Mouse (Mus musculus) liver, embryonic 13.5 days (tissue): ENCODE data around the gene 4930453N24Rik. TPM values are rescaled to one million over a fixed set of nuclear protein-coding genes. Genes with fewer than 3 reads are reported as not detected.

Source experiments
- ATAC-seq: fragments of 200-750 bp; cut with Nextera tagmentation; 2 replicates; pipeline ENCODE4 v1.8.0; 2017; ENCODE audit warnings: low read depth, mild to moderate bottlenecking, moderate number of reproducible peaks, moderate library complexity
- DNase-seq: peaks from one replicate; pipeline ENCODE4 v3.0.0; 2022
- H3K27ac ChIP-seq: fragments of 300-500 bp; sonication (generic); 2 replicates; pipeline ENCODE4 v1.5.1; 2015; ENCODE audit warnings: moderate library complexity, mild to moderate bottlenecking, inconsistent platforms
- H3K27me3 ChIP-seq: fragments of 300-500 bp; sonication (generic); 2 replicates; pipeline ENCODE4 v1.6.1; 2015; ENCODE audit warnings: mild to moderate bottlenecking, inconsistent platforms
- H3K36me3 ChIP-seq: fragments of 300-500 bp; sonication (generic); 2 replicates; pipeline ENCODE4 v1.6.1; 2015; ENCODE audit warnings: mild to moderate bottlenecking, inconsistent platforms
- H3K4me1 ChIP-seq: fragments of 300-500 bp; sonication (generic); replicated peaks from 2 replicates; pipeline ENCODE4 v1.6.1; 2015; ENCODE audit warnings: inconsistent platforms
- H3K4me2 ChIP-seq: fragments of 300-500 bp; sonication (generic); 2 replicates; pipeline ENCODE4 v1.6.1; 2015; ENCODE audit warnings: inconsistent platforms, mild to moderate bottlenecking, moderate library complexity
- H3K4me3 ChIP-seq: fragments of 300-500 bp; sonication (generic); replicated peaks from 2 replicates; pipeline ENCODE4 v1.5.1; 2015; ENCODE audit warnings: mild to moderate bottlenecking, inconsistent platforms
- H3K9ac ChIP-seq: fragments of 300-500 bp; sonication (generic); 2 replicates; pipeline ENCODE4 v1.6.1; 2015; ENCODE audit warnings: mild to moderate bottlenecking, inconsistent platforms
- H3K9me3 ChIP-seq: fragments of 300-500 bp; sonication (generic); replicated peaks from 2 replicates; pipeline ENCODE4 v1.6.1; 2016; ENCODE audit warnings: inconsistent platforms
- WGBS: fragments of 180-500 bp; shearing (Covaris S2); methylation state at CpG from one replicate; pipeline ENCODE4 v1.1.7; 2015; ENCODE audit not compliant: insufficient replicate concordance; 5-methylcytosine and 5-hydroxymethylcytosine counted together
- polyA plus RNA-seq: library from polyadenylated mRNA; unstranded; fragments of >200 nt; fragmentation: Nextera tagmentation; extraction: Ambion mirVana; gene quantifications from 2 replicates; pipeline ENCODE4 v1.2.1, GENCODE M21; 2015

4930453N24Rik gene
- 11.9 and 13.2 TPM in 2 replicates for polyA plus RNA-seq

DNA sequence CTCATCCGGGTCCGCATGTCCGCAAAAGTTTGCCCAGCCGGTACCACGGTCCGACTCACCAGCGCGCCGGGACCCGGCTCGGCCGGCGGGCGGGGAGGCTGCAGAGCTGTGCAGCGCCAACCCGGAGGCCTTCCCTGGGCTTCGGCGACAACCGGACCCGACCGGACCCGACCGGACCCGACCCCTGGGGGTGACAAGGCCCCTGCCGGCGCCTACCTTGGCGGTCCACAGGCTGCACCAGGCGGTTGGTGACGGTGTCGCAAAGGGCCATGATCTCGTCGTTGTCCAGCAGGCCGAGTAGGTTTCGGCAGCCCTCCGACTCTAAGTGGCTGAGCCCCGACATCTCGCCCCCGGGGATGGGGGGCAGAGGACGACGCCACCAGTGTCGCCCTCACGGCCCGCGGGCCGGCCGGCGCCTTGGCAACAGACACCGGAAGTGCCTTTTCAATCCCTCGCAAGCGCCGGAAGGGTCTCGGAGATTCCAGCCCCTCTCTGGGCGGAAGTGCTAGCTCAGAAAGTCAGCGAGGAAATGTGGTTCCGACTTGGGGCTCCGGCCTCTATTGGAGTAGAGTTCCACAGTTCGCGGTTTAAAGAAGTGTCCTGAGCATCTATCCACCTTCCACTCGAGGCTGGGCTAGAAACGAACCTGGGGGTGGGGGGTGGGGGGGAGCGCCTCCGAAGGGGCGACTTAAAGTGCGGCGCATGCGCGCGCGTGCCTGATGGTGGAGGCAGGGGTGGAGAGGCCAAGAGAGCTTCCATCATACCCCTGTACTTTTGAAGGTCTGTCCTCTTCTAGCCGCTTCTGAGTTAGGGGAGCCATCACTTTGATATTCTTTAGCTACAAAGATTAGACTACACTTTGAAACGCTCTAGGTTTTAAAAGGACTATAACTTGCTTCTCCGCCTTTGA lies at the start of gene 4930453N24Rik:
4930453N24Rik (minus strand) TSS at position 641 of the 910 bp plus-strand sequence.
- Histone ChIP-seq H3K9me3 (no peaks in the 10 kb centered on the region), H3K27ac (peak within 1 kb of the TSS; percentile 53; the same call in 1 of the 2 replicates), H3K9ac (peak within 1 kb of the TSS; percentile 88), H3K27me3 (no peaks in the 10 kb centered on the region), H3K4me1 (peaks cover 9% of the 10 kb centered on the region; the same call in 1 of the 2 replicates), H3K4me2 (peak within 1 kb of the TSS; percentile 67), H3K36me3 (peaks cover 15% of the 10 kb centered on the region), H3K4me3 (peak within 1 kb of the TSS; percentile 88)
- peak; percentile 95 for ATAC-seq
- 2% methylated on average over 72 of the region's 72 CpGs for WGBS
- DNase-seq, result peak; percentile 71

DNA sequence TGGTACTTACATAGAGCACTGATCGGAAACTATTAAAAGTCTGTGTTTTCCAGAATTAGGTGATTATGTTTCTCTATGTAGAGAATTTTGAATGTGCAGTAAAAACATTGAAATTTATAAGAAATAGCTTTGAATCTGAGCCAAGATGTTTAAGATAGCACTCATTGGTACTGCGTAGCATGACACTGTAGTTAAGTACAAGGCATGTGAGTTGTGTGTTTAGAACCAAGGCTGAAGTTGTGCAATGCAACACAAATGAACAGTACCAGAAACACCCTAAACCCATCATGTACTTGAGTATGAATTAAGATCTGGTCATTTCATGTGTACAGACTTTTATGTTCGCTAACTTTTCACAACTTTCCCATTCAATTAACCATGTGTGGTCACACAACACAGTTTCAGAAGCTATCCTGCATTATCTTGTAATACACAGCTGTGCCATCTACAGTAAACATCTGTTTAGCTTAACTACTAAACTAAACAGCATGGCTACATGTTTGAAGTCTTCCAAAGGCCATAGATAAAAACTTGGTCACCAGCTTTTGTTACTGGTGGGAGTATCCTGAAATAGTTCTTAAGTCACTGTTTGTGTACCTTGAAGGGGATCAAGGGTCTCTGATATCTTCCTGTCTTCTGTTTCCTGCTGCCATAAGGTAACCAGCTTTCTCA lies 46.3 kb upstream of the 4930453N24Rik start:
- no peak for DNase-seq
- H3K4me1 ChIP-seq, result peaks cover 3% of the 10 kb centered on the region; the same call in 1 of the 2 replicates
- H3K27me3 ChIP-seq, result no peaks in the 10 kb centered on the region
- no peak overlapping the region for H3K4me3 ChIP-seq
- no peaks in the 10 kb centered on the region for H3K9me3 ChIP-seq
- ATAC-seq, result peak; percentile 29; the same call in 1 of the 2 replicates
- H3K36me3 ChIP-seq, result peaks cover 14% of the 10 kb centered on the region
- H3K9ac ChIP-seq, result no peak overlapping the region
- no peak overlapping the region for H3K4me2 ChIP-seq
- H3K27ac ChIP-seq, result no peak overlapping the region
- 80% methylated on average over 3 of the region's 3 CpGs for WGBS

DNA sequence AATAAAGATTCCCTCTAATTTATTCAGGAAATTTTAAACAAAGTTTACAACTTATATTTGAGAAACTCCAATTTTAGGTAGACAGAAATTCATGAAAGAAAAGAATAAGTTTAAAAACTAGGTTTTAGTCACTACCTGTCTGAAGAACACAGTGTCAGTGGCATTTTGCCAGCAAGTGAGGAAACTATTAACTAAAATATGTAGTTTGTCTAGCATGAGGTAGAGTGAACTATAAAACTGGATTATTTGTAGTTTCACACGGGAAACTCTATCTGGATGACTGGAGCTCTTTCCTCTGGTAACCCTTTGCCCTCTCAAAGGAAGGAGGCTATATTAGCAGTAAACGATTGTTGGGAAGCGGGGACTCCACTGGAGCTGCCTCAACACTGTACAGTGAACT lies 32.1 kb upstream of the 4930453N24Rik start:
- DNase-seq (no peak), ATAC-seq (no peak)
- H3K4me3 ChIP-seq, result no peak overlapping the region
- H3K4me2 ChIP-seq, result no peak overlapping the region
- no peaks in the 10 kb centered on the region for H3K9me3 ChIP-seq
- peaks cover 13% of the 10 kb centered on the region; the same call in 1 of the 2 replicates for H3K36me3 ChIP-seq
- no peak overlapping the region for H3K9ac ChIP-seq
- H3K27me3 ChIP-seq, result no peaks in the 10 kb centered on the region
- no peak overlapping the region for H3K27ac ChIP-seq
- H3K4me1 ChIP-seq, result no peaks in the 10 kb centered on the region
- 83% methylated on average over 3 of the region's 3 CpGs for WGBS

- H3K27me3 ChIP-seq, result no peaks in the 10 kb centered on the region
- H3K4me3 ChIP-seq, result no peak overlapping the region
- peaks cover 13% of the 10 kb centered on the region; the same call in 1 of the 2 replicates for H3K36me3 ChIP-seq
- H3K4me2 ChIP-seq, result no peak overlapping the region
- H3K27ac ChIP-seq, result no peak overlapping the region
- H3K9me3 ChIP-seq, result no peaks in the 10 kb centered on the region
- no peak overlapping the region for H3K9ac ChIP-seq
- DNase-seq (no peak), ATAC-seq (no peak)
- no peaks in the 10 kb centered on the region for H3K4me1 ChIP-seq
Measured at GRCm38 (mm10) chr16:64801638-64802037, 30.7 kb upstream of the 4930453N24Rik start.

- ATAC-seq (no peak), DNase-seq (no peak)
- no peaks in the 10 kb centered on the region for H3K27me3 ChIP-seq
- H3K27ac ChIP-seq, result no peak overlapping the region
- no peak overlapping the region for H3K4me3 ChIP-seq
- no peak overlapping the region for H3K4me2 ChIP-seq
- H3K4me1 ChIP-seq, result no peaks in the 10 kb centered on the region
- no peak overlapping the region for H3K9ac ChIP-seq
- no peaks in the 10 kb centered on the region for H3K9me3 ChIP-seq
- peaks cover 8% of the 10 kb centered on the region; the same call in 1 of the 2 replicates for H3K36me3 ChIP-seq
- WGBS, result 77% methylated on average over 5 of the region's 5 CpGs
Measured at GRCm38 (mm10) chr16:64800393-64800792, 29.4 kb upstream of the 4930453N24Rik start.

DNA sequence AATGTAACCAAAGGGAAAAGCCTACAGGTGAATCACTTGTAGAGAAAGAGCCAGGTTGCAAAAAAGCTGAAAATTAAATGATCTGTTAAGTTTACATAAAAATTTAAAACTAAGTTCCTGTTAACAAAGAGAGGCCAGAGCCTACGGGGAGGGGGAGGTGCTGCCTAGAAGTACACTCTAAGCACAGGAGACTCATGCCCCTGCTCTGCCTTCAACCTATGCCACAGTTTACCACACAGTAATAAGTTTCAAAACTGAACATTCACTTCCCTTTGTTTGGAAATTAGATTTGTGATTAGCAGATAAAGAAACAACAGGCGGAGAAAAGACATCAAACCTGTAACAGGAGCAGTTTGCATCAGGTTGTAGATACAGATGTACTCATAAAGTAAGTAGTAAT lies 23.8 kb upstream of the 4930453N24Rik start:
- Histone ChIP-seq H3K4me2 (no peak overlapping the region), H3K27ac (no peak overlapping the region), H3K9ac (no peak overlapping the region), H3K27me3 (no peaks in the 10 kb centered on the region), H3K4me3 (no peak overlapping the region), H3K36me3 (0 out of 2 replicates have a peak, but pooled peaks cover 4% of the 10 kb centered on the region), H3K4me1 (no peaks in the 10 kb centered on the region), H3K9me3 (no peaks in the 10 kb centered on the region)
- 70% methylated on average over 2 of the region's 2 CpGs for WGBS
- DNase-seq (no peak), ATAC-seq (no peak)

DNA sequence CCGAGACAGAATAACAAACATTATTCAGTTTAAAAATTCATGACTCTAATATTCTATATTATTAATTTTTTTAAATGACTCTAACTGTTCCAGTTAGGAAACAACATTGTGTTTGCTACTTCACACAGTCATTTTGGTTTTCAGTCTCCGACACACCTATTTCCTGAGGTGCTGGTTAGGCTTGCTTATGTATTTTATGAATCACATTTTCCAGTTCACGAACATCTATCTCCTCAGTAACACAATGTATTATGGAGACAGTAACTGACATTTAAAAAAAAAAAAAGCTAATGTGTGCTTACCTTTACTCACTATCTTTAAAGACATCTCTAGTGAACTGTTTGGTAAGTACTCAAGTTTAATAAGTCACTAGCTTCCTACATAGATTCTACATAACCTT lies 18.7 kb upstream of the 4930453N24Rik start:
- WGBS, result 84% methylated on average over 3 of the region's 3 CpGs
- no peak overlapping the region for H3K4me2 ChIP-seq
- ATAC-seq (no peak), DNase-seq (no peak)
- peaks cover 21% of the 10 kb centered on the region for H3K36me3 ChIP-seq
- no peaks in the 10 kb centered on the region for H3K9me3 ChIP-seq
- no peak overlapping the region for H3K4me3 ChIP-seq
- H3K4me1 ChIP-seq, result no peaks in the 10 kb centered on the region
- no peaks in the 10 kb centered on the region for H3K27me3 ChIP-seq
- no peak overlapping the region for H3K27ac ChIP-seq
- H3K9ac ChIP-seq, result no peak overlapping the region

DNA sequence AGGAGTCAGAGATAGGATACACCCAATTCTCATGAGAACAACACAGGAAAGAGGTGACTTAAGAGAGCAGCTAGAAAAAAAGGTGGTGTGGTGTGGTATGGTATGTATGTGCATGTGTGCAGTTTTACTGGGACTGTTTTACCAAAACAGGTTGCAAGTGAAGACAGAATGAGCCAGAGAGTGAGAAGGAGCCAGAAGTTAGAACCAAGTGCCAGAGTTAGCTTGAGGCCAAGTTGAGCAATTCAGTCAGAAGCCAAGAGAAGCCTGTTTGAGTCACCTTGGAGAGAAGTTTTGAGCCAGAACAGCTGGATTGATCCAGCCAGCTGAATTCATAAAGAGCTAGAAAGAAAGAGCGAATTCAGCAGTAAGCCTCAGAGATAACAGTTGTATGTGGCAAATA lies 4.6 kb upstream of the 4930453N24Rik start:
- 69% methylated on average over 1 of the region's 1 CpGs for WGBS
- 0 out of 2 replicates have a peak, but pooled peaks cover 4% of the 10 kb centered on the region for H3K36me3 ChIP-seq
- H3K9ac ChIP-seq, result no peak overlapping the region
- H3K27ac ChIP-seq, result no peak overlapping the region
- ATAC-seq, result no peak
- no peaks in the 10 kb centered on the region for H3K27me3 ChIP-seq
- H3K4me1 ChIP-seq, result peaks cover 5% of the 10 kb centered on the region; the same call in 1 of the 2 replicates
- no peak overlapping the region for H3K4me2 ChIP-seq
- H3K4me3 ChIP-seq, result no peak overlapping the region
- no peak for DNase-seq
- no peaks in the 10 kb centered on the region for H3K9me3 ChIP-seq

- DNase-seq, result no peak
- H3K27me3 ChIP-seq, result no peaks in the 10 kb centered on the region
- H3K4me3 ChIP-seq, result peak overlapping the region; percentile 88
- 69% methylated on average over 2 of the region's 2 CpGs for WGBS
- H3K4me1 ChIP-seq, result peaks cover 9% of the 10 kb centered on the region; the same call in 1 of the 2 replicates
- ATAC-seq, result no peak
- peak overlapping the region; percentile 88; the same call in 1 of the 2 replicates for H3K9ac ChIP-seq
- H3K36me3 ChIP-seq, result peaks cover 8% of the 10 kb centered on the region
- H3K4me2 ChIP-seq, result peak overlapping the region; percentile 67
- no peaks in the 10 kb centered on the region for H3K9me3 ChIP-seq
- H3K27ac ChIP-seq, result no peak overlapping the region
Measured at GRCm38 (mm10) chr16:64771431-64771818, 464 bp upstream of the 4930453N24Rik start.

DNA sequence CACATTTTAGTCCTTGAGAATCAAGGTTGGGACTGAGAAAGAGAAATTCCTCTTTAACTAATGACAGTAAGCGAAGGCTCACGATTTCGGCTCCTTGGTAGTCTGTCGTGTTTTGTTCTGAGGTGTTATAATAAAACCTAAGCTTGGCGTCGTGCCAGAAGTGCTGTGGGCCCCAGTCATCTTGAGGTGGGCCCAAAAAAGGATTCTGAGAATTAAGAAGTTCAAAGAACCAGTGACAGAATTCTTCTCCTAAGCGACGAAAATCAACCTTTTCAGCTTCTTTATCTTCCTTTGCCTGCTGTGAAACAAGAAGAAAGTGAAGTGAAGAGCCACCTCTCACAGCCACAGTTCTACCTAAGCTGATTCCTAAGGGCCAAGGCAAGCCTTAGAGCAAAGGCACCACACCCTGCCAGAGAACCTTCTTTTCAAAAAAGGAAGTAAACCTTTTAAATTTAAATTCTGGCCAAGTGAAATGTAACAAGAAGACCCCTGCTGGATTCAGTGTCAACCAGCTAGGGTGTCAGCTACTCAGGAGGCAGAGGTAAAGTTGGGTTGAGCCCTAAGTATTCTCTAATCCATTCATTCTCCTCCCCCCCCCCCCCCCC lies 4.2 kb downstream of the 4930453N24Rik start:
- WGBS, result 86% methylated on average over 8 of the region's 8 CpGs
- no peak for DNase-seq
- no peak for ATAC-seq
- Histone ChIP-seq H3K9me3 (0 out of 2 replicates have a peak, but pooled peaks cover 3% of the 10 kb centered on the region), H3K27ac (no peak overlapping the region), H3K4me3 (no peak overlapping the region), H3K36me3 (peaks cover 42% of the 10 kb centered on the region), H3K4me2 (no peak overlapping the region), H3K9ac (no peak overlapping the region), H3K4me1 (peaks cover 9% of the 10 kb centered on the region; the same call in 1 of the 2 replicates), H3K27me3 (no peaks in the 10 kb centered on the region)

- ATAC-seq (no peak), DNase-seq (no peak)
- peaks cover 9% of the 10 kb centered on the region; the same call in 1 of the 2 replicates for H3K4me1 ChIP-seq
- H3K27ac ChIP-seq, result no peak overlapping the region
- no peak overlapping the region for H3K4me2 ChIP-seq
- H3K4me3 ChIP-seq, result no peak overlapping the region
- H3K9me3 ChIP-seq, result 0 out of 2 replicates have a peak, but pooled peaks cover 3% of the 10 kb centered on the region
- no peak overlapping the region for H3K9ac ChIP-seq
- WGBS, result 33% methylated on average over 1 of the region's 1 CpGs
- H3K36me3 ChIP-seq, result peaks cover 21% of the 10 kb centered on the region
- no peaks in the 10 kb centered on the region for H3K27me3 ChIP-seq
Measured at GRCm38 (mm10) chr16:64759245-64759626, 11.7 kb downstream of the 4930453N24Rik start.
